Mouse (Mus musculus) T-helper 17 cell (primary cell): ENCODE results near the gene Slc35g2.

Experiments used
- in situ Hi-C, 2 experiments: fragments of 300-600 bp; cut with MboI, MseI; formaldehyde crosslinking; loops; 1 replicate in 1 of 2; 2 replicates in 1 of 2; pipeline ENCODE4 v1.15.1; 2025; ENCODE audit warnings: high pct_unique_total_duplicates in 2 of 2

The Slc35g2 gene

DNA sequence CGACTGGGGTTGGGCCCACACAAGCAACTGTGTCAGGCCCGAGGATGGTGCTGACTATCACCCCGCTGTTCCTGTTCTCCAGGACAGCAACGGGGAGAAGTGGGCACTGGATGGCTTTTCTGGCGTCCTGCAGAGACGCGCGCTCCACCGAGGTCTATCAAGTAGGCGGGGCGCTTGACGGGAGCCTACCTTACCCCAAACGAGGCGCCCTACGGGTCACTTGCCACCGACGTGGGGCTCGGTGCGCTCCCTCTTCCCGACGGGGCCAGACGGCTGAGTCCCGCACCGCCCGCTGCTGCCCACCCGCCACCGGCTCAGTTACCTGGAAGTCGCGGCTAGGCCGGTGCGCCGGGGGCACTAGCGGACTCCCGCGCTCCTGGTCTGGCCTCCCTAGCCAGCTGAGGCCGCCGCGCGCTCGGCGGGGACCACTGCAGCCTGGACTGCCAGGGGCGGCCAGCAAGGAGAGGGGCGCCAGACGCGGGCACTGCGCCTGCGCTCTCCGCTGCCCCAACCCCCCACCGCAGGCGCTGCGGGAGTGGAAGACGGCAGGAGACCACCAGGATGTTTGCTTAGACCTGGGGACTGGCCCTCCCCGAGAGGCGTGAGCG, at the start of gene Slc35g2:
Gene Slc35g2, minus strand, starts transcription at position 465 of the 608 bp plus-strand sequence.
- in situ Hi-C loops: no loop called here

DNA sequence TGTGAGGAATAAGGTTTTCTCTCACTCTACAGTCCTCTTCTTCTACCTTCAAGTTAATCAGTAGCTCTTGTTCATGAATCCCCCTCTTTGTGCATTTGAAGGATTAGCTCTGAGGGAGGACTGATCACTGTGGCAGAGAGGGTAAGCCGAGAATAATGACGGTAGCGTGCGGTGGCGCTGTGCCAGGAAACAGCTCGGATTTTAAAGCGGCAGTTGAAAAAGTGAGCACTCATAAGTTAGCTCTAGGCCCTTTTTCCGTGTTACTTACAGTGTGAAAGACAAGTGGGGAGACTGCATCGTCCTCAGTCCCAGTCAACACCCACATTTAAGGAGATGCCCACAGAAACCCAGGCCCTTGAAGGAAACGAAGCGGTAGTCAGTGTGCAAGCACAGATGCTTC, 46.1 kb upstream of the Slc35g2 start:
- in situ Hi-C loops: loop anchor here in 1 of 2 experiments (25.0 kb wide), 1 partner anchor 755 kb away; no protein-coding TSS in a partner anchor

DNA sequence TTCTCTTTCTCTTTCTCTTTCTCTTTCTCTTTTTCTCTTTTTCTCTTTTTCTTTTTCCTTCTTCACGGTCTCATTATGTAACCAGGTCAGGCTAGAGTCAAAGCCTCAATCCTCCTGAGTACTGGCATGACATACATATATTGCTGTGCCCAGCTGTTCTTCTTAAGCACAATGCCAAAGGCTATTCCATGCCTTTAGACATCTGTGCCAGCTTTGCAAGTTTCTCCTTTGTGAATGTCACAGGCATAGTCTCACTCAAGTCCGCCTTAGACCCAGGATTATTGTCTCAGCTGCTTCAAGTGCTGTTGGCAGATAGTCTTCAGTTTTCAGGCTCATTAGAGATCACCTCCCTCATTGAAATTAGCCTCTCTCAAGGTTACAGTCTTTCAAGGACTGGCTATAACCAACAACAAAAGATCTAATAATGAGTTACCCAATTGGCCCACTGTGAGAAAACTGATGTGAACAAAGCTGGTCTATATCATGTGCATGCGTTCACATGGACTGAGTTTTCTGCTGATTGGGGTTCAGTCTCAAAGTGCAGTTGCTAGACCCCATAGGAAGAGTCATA, 42.7 kb upstream of the Slc35g2 start:
- in situ Hi-C loops: loop anchor here in 1 of 2 experiments (25.0 kb wide), 1 partner anchor 751 kb away; no protein-coding TSS in a partner anchor

DNA sequence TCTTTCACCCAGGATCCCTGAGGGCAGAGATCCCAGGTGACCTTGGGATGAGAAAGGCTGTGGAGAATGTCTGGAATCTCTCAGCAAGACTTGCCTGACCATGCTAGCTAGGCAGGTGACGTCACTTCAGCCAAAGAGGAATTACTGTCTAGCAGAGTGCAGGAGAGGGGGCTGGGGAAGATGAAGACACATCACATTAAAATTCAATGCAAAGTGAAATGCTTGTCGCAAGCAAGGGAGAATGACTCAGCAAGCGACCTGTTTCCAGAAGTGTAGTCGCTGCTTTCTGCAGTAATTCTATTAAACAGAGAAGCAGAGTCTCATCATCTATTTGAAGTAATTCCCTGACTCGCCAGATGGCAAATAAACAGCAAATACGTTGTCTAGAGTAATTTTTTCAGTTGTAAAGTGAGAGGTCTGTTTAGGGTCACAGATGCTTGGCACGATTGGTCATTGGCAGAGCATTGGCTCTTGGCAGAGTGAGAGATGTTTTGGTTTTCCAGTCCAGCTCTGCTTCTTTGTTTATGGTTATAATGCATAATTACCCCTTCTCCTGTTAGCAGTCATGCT, 35.2 kb upstream of the Slc35g2 start:
- in situ Hi-C loops: loop anchor here in 1 of 2 experiments (25.0 kb wide), 1 partner anchor 744 kb away; no protein-coding TSS in a partner anchor

DNA sequence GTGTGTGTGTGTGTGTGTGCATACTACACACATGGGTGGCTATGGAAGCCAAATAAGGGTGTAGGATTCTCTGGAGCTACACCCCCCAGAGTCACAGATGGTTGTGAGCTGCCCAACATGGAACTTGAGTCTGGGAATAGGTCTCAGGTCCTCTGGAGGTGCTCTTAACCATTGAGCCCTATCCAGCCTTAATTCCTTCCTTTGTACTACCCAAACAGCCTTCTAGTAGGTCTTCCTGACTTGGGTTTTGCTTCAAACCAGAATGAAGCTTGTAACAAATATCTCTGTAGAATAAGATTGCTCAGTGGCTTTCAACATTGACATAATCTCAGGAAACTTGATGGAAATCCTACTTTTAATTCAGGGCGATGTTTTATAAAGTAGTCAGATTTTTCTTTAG, 34.6 kb upstream of the Slc35g2 start:
- in situ Hi-C loops: loop anchor here in 1 of 2 experiments (25.0 kb wide), 1 partner anchor 743 kb away; no protein-coding TSS in a partner anchor

DNA sequence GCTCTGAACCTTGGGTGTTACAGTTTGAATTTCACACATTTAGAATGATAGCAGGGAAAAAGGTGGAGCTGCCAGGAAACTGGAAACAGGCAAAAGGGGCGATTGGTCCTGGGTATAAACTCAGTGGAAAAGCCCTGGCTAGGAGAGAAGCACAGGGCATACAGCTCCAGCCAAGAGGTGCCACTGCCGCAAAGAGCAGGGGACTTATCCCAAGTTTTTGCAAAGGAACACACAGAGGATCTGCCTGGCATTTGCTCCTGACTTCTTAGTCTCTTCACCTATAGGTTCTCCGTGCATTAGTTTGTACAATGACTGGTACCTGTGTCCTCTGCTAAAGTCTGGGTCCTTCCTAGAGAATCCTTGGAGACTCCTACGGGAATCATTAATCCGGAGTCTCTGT, 32.3 kb upstream of the Slc35g2 start:
- in situ Hi-C loops: loop anchor here in 1 of 2 experiments (25.0 kb wide), 1 partner anchor 741 kb away; no protein-coding TSS in a partner anchor

DNA sequence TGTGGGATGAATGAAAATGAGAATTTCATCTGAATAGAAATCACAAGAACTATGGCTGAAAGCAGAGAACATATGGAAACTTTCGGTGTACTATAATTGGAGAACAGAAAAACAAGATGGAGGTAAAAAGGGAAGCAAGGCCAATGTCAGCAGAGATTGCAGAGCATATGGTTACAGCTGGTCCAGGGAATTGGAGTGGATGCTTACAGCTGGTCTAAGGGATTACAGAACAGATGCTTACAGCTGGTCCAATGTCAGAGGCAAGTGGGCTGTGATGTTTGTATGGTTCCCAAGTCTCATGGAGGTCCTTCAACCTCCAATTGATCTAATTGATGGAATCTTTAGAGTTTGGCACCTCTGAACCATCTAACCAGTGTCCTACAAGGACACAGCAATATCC, 31.2 kb upstream of the Slc35g2 start:
- in situ Hi-C loops: loop anchor here in 1 of 2 experiments (25.0 kb wide), 1 partner anchor 740 kb away; no protein-coding TSS in a partner anchor

DNA sequence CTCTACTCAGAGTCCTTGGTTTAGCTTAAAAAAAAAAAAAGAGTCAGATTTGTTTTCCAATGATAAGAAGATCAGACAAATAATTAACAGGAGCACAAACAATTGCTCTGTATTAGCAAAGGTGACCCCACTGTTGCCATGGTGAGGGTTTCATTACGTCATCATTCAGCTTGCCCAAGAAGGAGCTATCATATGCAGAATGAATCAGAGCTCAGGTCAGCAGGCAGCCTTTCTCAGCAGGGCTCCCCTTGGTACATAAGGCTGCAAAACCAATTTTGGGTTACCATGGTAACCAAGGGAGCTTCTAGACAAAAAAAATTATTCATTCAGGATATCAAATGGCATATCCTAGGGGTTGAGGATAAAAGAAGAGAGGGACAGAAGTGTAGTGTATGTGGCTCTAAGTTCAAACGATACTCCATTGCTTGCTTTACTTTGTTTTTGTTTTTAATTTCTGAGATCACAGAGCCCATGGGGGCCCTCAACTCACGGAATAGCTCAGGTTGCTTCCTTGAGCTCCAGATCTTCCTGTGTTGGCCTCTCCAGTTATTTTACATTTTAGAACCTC, 29.0 kb upstream of the Slc35g2 start:
- in situ Hi-C loops: loop anchor here (25.0 kb wide), 2 partner anchors 738 to 763 kb away; no protein-coding TSS in a partner anchor

DNA sequence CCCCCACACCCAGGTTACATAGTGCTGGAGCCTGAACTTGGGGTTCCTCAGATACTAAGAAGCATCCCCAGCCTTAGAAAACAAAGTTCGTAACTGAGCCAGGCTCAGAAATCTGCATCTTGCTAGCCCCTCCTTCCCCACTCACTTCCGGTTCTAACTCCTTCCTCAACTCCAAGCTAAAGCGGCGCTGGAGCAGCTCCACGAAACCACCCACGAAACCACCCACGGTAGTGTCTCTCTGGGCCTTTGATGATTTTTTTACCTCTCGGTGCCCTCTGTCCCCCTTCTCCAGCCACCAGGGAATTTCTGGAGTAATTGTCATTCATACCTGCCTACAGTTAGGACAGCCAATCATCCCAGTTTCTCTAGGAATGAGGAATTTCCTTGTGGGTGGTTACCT, 26.7 kb upstream of the Slc35g2 start, which contains the start of gene Stag1:
Gene Stag1, plus strand, starts transcription at position 253 of the 400 bp plus-strand sequence.
- in situ Hi-C loops: loop anchor here in 1 of 2 experiments (25.0 kb wide), 1 partner anchor 760 kb away; no protein-coding TSS in a partner anchor

DNA sequence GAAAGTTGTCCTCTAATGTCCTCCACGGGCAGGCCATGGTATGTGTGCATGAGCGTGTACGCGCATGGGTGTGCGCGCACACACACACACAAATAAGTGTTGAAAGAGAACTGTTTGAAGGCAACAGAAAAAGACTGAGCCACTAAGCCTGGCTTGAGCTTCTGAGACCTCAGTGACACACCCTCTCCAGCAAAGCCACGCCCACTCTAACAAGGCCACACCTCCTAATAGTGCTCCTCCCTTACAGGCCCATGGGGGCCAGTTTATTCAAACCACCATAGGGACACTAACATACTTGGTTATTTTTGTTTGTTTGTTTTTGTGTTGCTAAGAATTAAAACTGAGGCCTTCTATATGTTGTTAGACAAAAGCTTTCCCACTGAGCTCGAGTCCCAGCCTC, 25.4 kb upstream of the Slc35g2 start:
- in situ Hi-C loops: loop anchor here in 1 of 2 experiments (25.0 kb wide), 1 partner anchor 759 kb away; no protein-coding TSS in a partner anchor

DNA sequence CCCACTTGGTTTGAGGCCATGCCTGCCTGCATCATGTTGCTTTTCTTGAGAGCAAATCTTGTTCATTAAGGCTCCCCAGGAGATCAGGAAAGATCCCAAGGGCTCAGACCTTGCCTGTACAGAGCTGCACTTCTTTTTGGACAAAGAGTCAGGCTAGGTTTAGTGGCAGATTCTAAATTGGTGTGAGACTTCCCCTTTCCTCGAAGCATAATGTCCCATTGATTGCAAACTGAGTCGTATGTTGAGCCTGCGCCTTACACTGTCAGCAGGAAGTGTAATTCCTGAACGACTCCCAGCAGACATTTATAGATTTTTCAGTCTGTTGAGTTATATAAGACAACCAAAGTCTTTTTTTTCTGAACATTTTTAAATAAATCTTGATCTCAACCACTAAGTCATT, 19.6 kb upstream of the Slc35g2 start:
- in situ Hi-C loops: loop anchor here in 1 of 2 experiments (25.0 kb wide), 1 partner anchor 753 kb away; no protein-coding TSS in a partner anchor

DNA sequence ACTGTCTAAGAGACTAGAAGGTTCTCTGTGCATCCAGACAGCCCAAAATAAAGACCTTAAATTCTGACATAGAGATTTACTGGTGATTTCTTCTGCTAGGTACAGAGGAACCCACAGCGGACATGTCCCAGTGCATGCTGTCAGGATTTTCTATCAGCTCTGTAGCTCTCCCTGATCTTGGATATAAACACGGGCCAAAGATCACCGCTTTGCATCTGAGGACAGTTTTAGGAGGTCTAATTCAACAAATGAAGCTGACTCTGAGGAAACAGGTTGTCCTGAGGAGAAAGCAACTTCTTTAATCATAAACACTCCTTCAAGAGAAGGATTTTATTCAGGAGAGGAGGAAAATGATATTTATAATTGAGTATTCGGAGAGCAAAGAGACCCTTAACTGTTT, 13.1 kb upstream of the Slc35g2 start:
- in situ Hi-C loops: loop anchor here in 1 of 2 experiments (25.0 kb wide), 1 partner anchor 747 kb away; no protein-coding TSS in a partner anchor

DNA sequence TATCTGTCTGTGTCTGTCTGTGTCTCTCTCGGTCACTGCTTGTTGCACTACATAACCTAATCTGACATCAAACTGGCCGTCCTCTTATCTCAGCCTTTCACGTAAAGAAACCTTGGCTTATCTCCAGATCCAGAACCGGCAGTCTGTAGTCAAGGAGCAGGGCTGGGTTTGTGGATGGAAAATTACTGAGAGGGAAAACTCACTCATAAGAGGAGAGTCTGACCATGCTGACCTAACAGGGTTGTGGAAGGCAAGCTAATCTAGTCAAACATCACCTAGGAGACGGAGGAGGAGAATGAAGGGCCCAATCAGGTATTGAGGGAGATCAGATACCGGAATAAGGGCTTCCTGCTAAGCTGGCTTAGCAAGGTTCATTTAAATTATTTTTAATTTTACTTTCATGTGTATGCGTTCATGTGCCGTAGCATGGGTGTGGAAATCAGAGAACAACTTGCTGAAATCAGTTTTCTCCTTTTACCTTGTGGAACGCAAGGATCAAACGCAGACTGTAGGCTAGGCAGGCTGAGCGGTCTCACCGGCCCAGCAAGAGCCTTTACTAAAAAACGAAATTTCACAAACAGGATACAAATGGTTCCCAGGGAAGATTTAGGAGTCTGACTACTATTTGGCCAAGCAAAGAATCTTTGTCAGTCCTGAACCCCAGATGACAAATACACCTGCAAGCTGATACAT, 12.1 kb upstream of the Slc35g2 start:
- in situ Hi-C loops: loop anchor here in 1 of 2 experiments (25.0 kb wide), 1 partner anchor 746 kb away; no protein-coding TSS in a partner anchor

DNA sequence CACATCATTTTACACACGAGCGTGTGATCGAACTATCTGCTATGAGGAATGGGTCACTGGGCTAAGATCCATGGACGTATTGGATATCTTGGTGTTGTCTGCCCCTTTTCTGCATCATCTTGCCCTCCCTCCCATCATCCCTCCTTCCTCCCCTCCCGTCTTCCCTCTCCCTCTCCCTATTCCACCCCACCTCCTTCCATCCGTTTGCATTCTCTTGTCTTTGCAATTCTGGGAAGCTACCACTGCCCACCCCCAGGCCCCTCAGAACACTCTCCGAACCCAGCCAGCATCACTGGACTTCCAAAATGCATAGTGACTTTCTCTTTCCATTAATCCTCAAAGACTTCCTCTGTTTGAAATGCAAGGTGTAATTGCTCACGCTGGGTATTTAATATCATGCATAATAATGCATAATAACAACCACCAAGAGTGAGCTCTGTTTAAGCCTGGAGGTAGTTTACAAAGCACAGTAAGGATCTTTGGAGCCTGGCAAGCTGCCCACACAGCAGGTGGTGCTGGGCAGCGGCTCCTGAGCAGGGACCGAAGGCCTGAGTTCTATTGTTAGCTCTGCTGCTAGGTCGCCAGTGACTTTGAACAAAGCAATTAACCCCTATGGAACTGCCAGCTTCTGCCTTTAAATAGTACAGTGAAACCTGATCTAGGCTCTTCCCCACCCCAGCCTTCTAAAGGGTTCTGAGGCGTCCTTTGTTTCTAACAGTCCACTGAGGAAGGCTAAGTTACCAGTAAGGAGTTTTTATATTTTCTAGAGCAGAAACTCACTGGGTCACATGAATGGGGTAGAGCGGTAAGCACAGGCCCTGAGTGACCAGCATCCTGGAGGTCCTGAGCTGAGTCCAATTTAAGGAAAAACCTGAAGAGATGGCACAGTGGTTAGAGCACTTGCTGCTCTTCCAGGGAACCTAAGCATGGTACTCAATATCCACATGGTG, 10.9 kb upstream of the Slc35g2 start:
- in situ Hi-C loops: loop anchor here in 1 of 2 experiments (25.0 kb wide), 1 partner anchor 745 kb away; no protein-coding TSS in a partner anchor

DNA sequence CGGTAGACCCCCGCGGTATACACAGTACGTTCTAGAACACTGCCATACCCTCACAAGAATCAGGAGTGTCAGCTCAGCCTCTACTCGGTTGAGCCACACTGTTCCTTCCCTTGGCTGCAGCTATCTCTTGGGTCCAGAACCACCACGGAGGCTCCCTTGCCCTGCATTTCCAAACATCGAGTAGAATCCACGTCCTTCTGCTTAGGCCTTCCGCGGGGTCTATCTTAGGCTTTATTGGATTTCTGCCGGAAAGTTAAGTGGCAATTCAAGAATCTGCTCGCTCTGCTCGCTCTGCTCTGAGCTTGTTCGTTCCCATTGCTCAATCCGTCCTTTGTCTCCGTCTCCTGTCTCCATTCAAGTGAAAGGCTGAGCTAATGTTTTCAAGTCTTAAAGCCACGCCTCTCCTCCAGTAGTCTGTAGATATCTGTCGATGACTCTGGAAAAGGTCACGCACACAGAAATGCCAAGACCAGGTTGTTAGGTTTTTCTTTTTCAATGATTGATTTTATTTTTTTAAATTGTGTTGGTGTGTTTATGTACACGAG, 9.4 kb upstream of the Slc35g2 start:
- in situ Hi-C loops: loop anchor here in 1 of 2 experiments (25.0 kb wide), 1 partner anchor 743 kb away; no protein-coding TSS in a partner anchor

DNA sequence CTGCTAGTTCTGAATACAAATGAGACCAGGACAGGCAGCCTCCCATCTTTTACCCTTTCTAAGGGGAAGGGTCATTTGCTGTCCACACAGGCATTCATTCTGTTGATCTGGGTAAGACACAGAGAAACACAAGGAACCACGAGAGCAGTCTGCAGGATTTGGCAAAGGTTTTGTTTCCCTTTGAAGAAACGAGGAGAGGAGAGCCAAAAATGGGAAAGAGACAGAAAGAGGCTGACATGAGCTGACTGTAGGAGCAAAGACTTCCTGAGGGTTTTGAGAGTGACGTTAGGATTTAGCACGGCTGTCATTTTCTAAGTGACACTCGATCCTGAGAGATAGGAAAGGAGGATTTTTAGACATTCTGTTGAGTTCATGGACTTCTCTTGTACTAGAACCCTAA, 3.1 kb upstream of the Slc35g2 start:
- in situ Hi-C loops: no loop called here

DNA sequence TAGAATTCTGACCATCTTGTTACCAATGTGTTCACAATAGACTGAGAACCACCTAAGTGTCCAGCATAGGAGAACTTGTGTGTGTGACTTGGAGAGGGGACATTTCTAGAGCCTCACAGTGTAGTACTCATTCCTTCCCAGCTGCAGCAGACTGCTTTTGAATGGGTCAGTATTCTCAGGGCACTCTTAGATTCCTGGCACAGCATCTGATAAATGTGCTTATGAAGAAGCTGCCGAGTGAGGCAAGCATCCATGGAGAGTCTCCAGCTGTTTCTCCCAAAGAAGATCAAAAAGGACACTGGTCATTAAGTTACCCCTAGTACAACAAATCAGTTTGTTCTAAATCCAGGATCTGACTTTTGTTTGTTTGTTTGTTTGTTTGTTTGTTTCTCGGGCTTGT, 2.4 kb upstream of the Slc35g2 start:
- in situ Hi-C loops: no loop called here

DNA sequence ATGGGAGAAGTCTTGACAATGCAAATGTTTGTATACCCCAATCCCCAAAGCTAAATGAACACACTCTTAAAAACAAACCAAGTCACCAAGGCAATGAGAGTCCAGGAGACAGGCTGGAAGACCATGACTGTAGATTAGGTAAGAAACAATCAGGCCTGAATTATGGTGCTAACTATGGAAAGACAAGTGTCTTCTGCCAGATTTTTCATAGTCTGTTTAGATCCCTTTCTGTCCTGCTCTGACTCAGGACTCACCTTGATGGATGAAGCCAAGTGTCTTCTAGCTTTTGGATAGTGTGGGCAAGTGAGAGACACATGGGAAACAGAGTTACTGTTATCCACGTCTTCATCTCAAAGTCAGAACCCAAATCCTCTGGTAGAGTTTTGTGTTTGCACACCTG, 621 bp upstream of the Slc35g2 start:
- in situ Hi-C loops: no loop called here

DNA sequence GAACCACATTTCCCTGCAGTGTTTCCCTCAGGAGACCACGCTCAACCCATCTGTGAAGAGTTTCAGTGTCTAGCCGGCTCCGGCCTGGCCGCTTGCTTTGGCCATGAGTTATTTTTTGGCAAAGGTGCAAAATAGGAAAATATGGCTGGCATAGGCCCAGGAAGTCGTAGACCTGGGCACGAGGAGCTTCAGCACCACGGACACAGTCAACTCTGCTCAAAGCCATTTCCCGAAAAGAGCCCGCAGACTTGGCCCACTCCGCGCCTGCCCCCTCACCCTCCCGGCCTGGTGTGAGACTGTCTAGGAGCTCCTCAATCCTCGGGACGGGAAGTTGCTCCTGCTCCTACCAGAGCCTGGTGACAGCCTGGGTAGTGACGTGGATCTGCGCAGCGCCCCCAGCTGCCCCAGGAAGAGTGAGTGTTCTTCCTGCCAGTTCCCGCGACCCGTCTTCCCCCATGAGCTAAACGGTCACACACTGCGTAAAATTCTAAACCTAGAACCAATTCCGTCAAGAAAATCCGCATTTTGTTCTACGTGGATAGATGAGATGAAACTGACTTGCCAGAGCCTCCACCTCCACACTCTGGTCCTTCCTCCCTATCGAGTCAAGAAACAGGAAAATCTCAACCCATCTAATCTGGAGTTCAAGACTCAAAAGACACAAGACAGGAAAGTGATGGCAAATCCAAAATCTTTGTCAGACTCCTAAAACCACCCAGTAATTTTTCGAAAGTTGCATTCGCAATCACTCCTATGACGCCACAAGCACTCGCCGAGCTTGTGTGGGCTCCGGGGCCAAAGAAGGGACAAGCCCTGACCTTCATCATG, 878 bp downstream of the Slc35g2 start:
- in situ Hi-C loops: no loop called here
